Mouse (Mus musculus) small intestine, adult 2 months (tissue): ENCODE measurements at regions not wholly inside any gene's neighbourhood (a gene's known extent, or its start where the extent isn't known, plus 50 kb on each side); places are given as distances from the start of the nearest gene placed in this dataset.

ENCODE experiments used
- CTCF ChIP-seq: fragments of 200-500 bp; IDR thresholded peaks from 2 replicates; pipeline ENCODE4 v1.5.1; 2012; ENCODE audit warnings: low read depth, mild to moderate bottlenecking, control low read depth, inconsistent platforms, low read length, moderate library complexity, mixed read lengths; ENCODE audit not compliant: insufficient replicate concordance, insufficient read length; ENCODE audit errors: extremely low read depth
- POLR2A ChIP-seq: fragments of 200-500 bp; IDR thresholded peaks from 2 replicates; pipeline ENCODE4 v1.6.1; 2012; ENCODE audit warnings: low read depth, mild to moderate bottlenecking, control low read depth, inconsistent platforms, low read length, moderate library complexity

DNA sequence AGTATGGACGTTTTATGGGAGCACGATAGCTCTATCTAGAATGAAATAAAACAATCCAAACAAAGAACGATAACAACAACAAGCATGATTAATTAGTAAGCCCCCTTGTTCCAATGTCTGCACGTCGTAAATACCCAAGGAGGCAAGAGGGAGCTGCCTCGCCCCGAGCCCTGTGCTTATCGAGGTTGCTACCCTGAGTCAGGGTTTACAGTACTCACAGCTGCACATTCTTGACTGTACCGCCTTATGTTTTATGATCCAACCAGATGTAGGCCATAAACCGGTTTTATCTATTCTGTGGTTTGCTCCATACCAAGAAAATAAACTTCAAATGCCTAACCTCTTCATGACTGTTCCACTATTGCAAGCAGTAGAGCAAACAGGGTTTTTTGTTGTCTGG, 104.9 kb downstream of the Efnb2 start:
- TF ChIP-seq CTCF (no peak), POLR2A (no peak)
